Mouse (Mus musculus) retina, postnatal 1 day (tissue): ENCODE measurements around the gene Fpr3.
A peak's percentile ranks its signal among the peaks of the same experiment; 100 is the strongest.
"Not testable (repeated sequence)": the region's sequence is repeated elsewhere in the genome, so short reads cannot be mapped to it uniquely, and the experiment has no call there.

Experiments used
- DNase-seq: peaks from one replicate; pipeline ENCODE4 v3.0.0-alpha.2; 2012

The Fpr3 gene

GRCm38 (mm10) chr17:17889732-17890425 lies 2.2 kb downstream of the Fpr3 start:
- DNase-seq: no peak

GRCm38 (mm10) chr17:17896039-17896438 lies 8.4 kb downstream of the Fpr3 start:
- peak; percentile 78 for DNase-seq

- peak; percentile 44 for DNase-seq
Observed at GRCm38 (mm10) chr17:17899268-17899667, 11.6 kb downstream of the Fpr3 start.

GRCm38 (mm10) chr17:17900768-17901167 lies 13.1 kb downstream of the Fpr3 start:
- no peak for DNase-seq

GRCm38 (mm10) chr17:17909636-17910421 lies 22.2 kb downstream of the Fpr3 start:
- peak; percentile 94 for DNase-seq

- DNase-seq: not testable (repeated sequence)
Observed at GRCm38 (mm10) chr17:17912618-17913017, 25.0 kb downstream of the Fpr3 start.

GRCm38 (mm10) chr17:17917376-17917775 lies 29.7 kb downstream of the Fpr3 start:
- DNase-seq: no peak

- no peak for DNase-seq
Observed at GRCm38 (mm10) chr17:17917782-17918181, 30.1 kb downstream of the Fpr3 start.

- peak; percentile 0 for DNase-seq
Observed at GRCm38 (mm10) chr17:17973443-17973842, 85.8 kb downstream of the Fpr3 start.

- not testable (repeated sequence) for DNase-seq
Observed at GRCm38 (mm10) chr17:17981232-17981631, 93.6 kb downstream of the Fpr3 start.

GRCm38 (mm10) chr17:18004752-18005151 lies 117.1 kb downstream of the Fpr3 start:
- DNase-seq: no peak
